In genomic region chr16:8596336-8596735, GRCm38 (mm10) we compare ENCODE assay signal across 24 mouse cellular contexts. TPM values are rescaled to one million over a fixed set of nuclear protein-coding genes. Genes with fewer than 3 reads are reported as not detected.
DNase-seq lines count a peak whose midpoint lies in the region; ATAC-seq and TF ChIP-seq lines count a peak whose summit lies in the region.
"Had no signal": no experiment of that assay in that cellular context is flagged by ENCODE, and none has a peak within 500 bp of the region (broad histone marks: within the 10 kb centered on the region; RNA-seq: fewer than 3 reads in every experiment).

No protein-coding gene starts in this region.

- H3K27ac ChIP-seq in kidney, postnatal 0 days, result no peak overlapping the region
- H3K27ac ChIP-seq: embryonic facial prominence, embryonic 12.5 days; forebrain, embryonic 15.5 days; heart, embryonic 13.5 days; hindbrain, embryonic 15.5 days; intestine, embryonic 15.5 days; limb, embryonic 15.5 days; midbrain, embryonic 13.5 days had no signal

- H3K4me1 ChIP-seq in kidney, postnatal 0 days (replicated peaks; ENCODE audit: insufficient read depth, low read length), result no peaks in the 10 kb centered on the region
- H3K4me1 ChIP-seq: embryonic facial prominence, embryonic 12.5 days; forebrain, embryonic 15.5 days; heart, embryonic 13.5 days; hindbrain, embryonic 15.5 days; intestine, embryonic 15.5 days; limb, embryonic 15.5 days; midbrain, embryonic 13.5 days had no signal

- peak; percentile 34 for DNase-seq in kidney, postnatal 0 days (ENCODE audit: low spot score)
- no peak for DNase-seq in kidney, postnatal 36 days
- peak; percentile 38 to 39 for DNase-seq in right cerebral cortex, adult 2 months (ENCODE audit: low spot score in 2 of 2)
- DNase-seq in right cerebral cortex, postnatal 25 days, result no peak
- peak; percentile 46 to 76 for DNase-seq in left cerebral cortex, postnatal 14 days (ENCODE audit: low spot score in 2 of 2)
- DNase-seq in cerebellum, postnatal 25 days, result no peak
- DNase-seq in urinary bladder, postnatal 10 days (ENCODE audit: low spot score), result no peak
- DNase-seq: adrenal gland, adult 2 months; cerebellum, adult 9-10 months; gastrocnemius, postnatal 10 days; heart, adult 11 months; kidney, postnatal 25 days; liver, postnatal 0 days; lung, postnatal 10 days; spleen, adult 18-20 months; thymus, postnatal 36 days had no signal

- H3K36me3 ChIP-seq in kidney, postnatal 0 days (ENCODE audit: insufficient read depth, low read length), result no peaks in the 10 kb centered on the region
- H3K36me3 ChIP-seq: forebrain, embryonic 15.5 days; heart, embryonic 13.5 days; intestine, embryonic 15.5 days had no signal

- intact Hi-C loops in left cerebral cortex, postnatal 14 days (cut with DNase I), result no loop called here

- ATAC-seq in kidney, postnatal 0 days (replicated peaks; ENCODE audit: low FRiP score, low read depth), result no peak
- ATAC-seq: intestine, embryonic 15.5 days; liver, postnatal 0 days; midbrain, embryonic 13.5 days had no signal

- no peak overlapping the region for H3K4me2 ChIP-seq in kidney, postnatal 0 days (ENCODE audit: low read length)
- H3K4me2 ChIP-seq: embryonic facial prominence, embryonic 12.5 days; forebrain, embryonic 15.5 days; heart, embryonic 13.5 days; hindbrain, embryonic 15.5 days; intestine, embryonic 15.5 days; limb, embryonic 15.5 days; midbrain, embryonic 13.5 days had no signal

- no peaks in the 10 kb centered on the region for H3K9me3 ChIP-seq in kidney, postnatal 0 days (replicated peaks; ENCODE audit: low read length)
- H3K9me3 ChIP-seq: embryonic facial prominence, embryonic 12.5 days; forebrain, embryonic 15.5 days; heart, embryonic 13.5 days; hindbrain, embryonic 15.5 days; intestine, embryonic 15.5 days; limb, embryonic 15.5 days; midbrain, embryonic 13.5 days had no signal

- no peak overlapping the region for H3K9ac ChIP-seq in kidney, postnatal 0 days (ENCODE audit: low read depth, low read length)
- H3K9ac ChIP-seq: embryonic facial prominence, embryonic 12.5 days; forebrain, embryonic 15.5 days; heart, embryonic 13.5 days; hindbrain, embryonic 15.5 days; intestine, embryonic 15.5 days; limb, embryonic 15.5 days; liver, postnatal 0 days; midbrain, embryonic 13.5 days had no signal

- no peaks in the 10 kb centered on the region for H3K27me3 ChIP-seq in kidney, postnatal 0 days (ENCODE audit: insufficient read depth, low read length)
- H3K27me3 ChIP-seq: embryonic facial prominence, embryonic 12.5 days; heart, embryonic 13.5 days; hindbrain, embryonic 15.5 days; intestine, embryonic 15.5 days; limb, embryonic 15.5 days; midbrain, embryonic 13.5 days had no signal

- TF ChIP-seq CTCF in kidney, postnatal 0 days (IDR thresholded peaks at IDR 0.05; ENCODE audit: low read depth), result no peak

- H3K4me3 ChIP-seq in kidney, postnatal 0 days (replicated peaks; ENCODE audit: low read depth, low read length), result no peak overlapping the region
- H3K4me3 ChIP-seq: embryonic facial prominence, embryonic 12.5 days; erythroblast, embryonic 14.5 days; forebrain, embryonic 15.5 days; heart, embryonic 13.5 days; hindbrain, embryonic 15.5 days; intestine, embryonic 15.5 days; limb, embryonic 15.5 days; midbrain, embryonic 13.5 days had no signal

- WGBS in kidney, postnatal 0 days, result 51% methylated on average over 4 of the region's 4 CpGs

RNA-seq across cellular contexts. Expression of gene Pmm2, which starts 41.1 kb away (rescaled TPM):
- 45.0 and 53.6 TPM in 2 replicates for polyA plus RNA-seq in kidney, postnatal 0 days (2015; fragmentation: Nextera tagmentation; extraction: Ambion mirVana)
- 10 to 100 TPM; 33.7 to 33.8 TPM for total RNA-seq in left cerebral cortex, postnatal 14 days (2021)

RNA-seq across cellular contexts. Expression of gene Tmem186, which starts 41.2 kb away (rescaled TPM):
- 13.8 and 16.0 TPM in 2 replicates for polyA plus RNA-seq in kidney, postnatal 0 days (2015; fragmentation: Nextera tagmentation; extraction: Ambion mirVana)
- 10 to 100 TPM; 11.2 to 12.6 TPM for total RNA-seq in left cerebral cortex, postnatal 14 days (2021)

Comparison
In these comparisons a context has a peak if more than half of its experiments do, and no peak if none do; other contexts are left out.
1. DNase-seq: peak in kidney, postnatal 0 days (single experiment), right cerebral cortex, adult 2 months (2 of 2) and left cerebral cortex, postnatal 14 days (2 of 2); none in kidney, postnatal 36 days (0 of 2), right cerebral cortex, postnatal 25 days (single experiment), cerebellum, postnatal 25 days (0 of 2) and urinary bladder, postnatal 10 days (single experiment).